Mouse (Mus musculus): Measurements from ENCODE around the gene Slc39a3.
"Not testable (repeated sequence)": the region's sequence is repeated elsewhere in the genome, so short reads cannot be mapped to it uniquely, and the experiment has no call there.

The Slc39a3 gene

GRCm38 (mm10) chr10:81036988-81037580 lies at the start of gene Slc39a3:
TSS of gene Slc39a3 (minus strand) at chr10:81037426.
- peak; percentile 97 for DNase-seq (ENCODE audit: low read depth, low spot score)

DNA sequence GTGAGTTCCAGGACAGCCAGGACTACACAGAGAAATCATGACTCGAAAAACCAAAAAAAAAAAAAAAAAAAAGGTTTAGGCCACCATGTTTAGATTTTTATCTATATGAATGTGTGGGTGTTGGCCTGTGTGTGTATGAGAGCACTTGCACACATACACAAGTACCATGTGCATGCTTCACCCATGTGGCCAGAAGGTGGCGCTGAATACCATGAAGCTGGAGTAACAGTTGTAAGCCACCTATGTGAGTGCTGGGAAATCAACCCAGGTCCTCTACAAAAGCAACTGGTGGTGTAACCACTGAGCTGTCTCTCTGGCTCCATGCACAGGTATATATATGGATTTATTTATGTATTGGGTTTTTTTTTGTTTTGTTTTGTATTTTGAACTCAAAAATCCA lies 49.8 kb upstream of the Slc39a3 start:
- peak; percentile 53 for DNase-seq (ENCODE audit: low read depth, low spot score)

DNA sequence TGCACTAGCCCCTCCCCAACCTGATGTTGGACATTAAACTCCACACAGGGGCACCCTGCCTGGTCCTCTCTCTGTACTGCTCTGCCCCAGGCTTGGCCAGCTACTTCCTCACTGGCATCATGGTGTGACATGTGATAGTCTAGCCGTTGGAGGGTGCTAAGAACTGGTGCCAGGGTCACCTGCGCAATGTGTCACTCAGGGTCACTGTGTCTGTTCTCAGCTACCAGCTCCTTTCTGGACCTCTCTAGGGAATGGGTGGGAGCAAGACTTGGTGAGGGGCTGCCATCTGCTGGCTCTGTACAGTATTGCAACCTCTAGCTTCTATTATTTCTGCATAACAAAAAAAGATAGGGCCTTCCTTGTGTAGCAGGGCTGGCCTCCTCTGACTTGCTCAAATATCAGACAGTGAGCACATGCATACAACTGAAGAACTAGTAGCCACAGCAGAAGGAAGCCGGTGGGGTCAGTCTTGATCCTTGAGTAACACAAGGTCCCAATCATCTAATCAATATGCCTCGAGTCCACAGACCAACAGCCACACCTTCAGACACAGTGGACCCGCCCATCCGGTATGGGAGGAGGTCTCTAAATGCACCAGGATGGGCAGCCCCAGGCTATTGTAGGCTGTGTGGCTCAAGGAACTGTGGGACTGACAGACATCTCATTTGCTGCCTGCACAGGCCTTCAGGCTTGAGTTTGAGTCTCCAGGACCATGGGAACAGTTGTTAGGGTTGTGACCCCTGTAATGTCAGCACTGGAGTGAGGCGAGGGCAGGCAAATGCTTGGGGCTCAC lies 45.1 kb upstream of the Slc39a3 start:
- peak; percentile 71 for DNase-seq (ENCODE audit: low read depth, low spot score)

DNA sequence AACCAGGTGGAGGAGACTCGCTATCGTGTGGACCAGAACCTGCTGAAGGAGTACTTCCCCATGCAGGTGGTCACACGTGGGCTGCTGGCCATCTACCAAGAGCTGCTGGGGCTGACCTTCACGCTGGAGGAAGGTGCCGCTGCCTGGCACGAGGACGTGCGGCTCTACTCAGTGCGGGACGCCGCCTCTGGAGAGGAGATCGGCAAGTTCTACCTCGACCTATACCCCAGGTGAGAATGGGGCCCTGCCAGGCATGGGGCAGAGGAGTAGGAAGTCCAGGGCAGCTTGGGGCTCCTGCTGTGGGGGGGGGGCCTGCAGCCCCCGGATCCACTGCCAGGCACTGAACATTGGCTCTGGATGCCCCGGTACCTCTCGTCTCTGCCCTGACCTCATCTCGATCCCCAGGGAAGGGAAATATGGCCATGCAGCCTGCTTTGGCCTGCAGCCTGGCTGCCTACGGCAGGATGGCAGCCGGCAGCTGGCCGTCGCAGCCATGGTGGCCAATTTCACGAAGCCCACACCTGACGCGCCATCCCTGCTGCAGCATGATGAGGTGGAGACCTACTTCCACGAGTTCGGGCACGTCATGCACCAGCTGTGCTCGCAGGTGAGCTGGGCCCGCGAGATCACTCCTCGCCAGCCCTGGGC lies 42.9 kb upstream of the Slc39a3 start:
- no peak for DNase-seq (ENCODE audit: low read depth, low spot score)

- DNase-seq (ENCODE audit: low read depth, low spot score), result no peak
Observed at GRCm38 (mm10) chr10:81077916-81078315, 40.7 kb upstream of the Slc39a3 start.

- no peak for DNase-seq (ENCODE audit: low read depth, low spot score)
Observed at GRCm38 (mm10) chr10:81076356-81076755, 39.1 kb upstream of the Slc39a3 start.

DNA sequence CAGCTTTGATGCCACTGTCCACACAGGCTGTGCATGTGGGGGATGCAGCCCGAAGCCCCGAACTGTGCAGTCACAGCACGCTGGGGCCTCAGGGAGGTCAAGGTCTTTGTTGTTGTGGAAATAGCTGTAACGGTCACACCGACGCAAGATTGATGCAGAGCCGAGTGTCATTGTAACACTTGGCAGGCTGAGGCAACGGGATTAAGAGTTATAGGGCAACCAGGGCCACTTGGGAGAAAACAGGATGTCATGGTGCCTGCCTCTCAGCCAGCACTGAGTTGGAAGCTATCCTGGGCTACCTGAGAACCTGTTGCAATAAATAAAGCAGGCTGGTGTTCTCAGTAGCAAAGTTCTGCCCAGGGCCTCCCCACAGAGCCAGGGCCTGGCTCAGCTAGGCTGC lies 38.5 kb upstream of the Slc39a3 start:
- no peak for DNase-seq (ENCODE audit: low read depth, low spot score)

DNA sequence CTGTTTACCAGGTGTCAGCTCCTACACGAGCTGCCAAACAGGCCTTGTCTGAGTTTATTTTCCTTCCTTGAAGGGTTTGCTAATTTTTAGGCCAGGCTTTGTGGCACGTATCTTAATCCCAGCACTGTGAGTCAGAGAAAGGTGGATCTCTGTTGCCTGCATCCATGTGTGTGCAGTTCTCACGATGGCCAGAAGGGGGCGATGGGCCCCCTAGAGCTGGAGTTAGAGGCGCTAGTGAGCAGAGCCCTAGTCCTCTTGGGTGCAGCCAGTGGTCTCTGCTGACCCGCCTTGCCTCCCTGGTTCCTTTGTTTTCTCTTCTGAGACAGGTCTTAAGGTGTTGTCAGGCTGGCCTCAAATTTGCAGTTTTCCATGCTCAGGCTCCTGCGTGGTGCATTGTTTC lies 36.2 kb upstream of the Slc39a3 start:
- DNase-seq (ENCODE audit: low read depth, low spot score), result no peak

GRCm38 (mm10) chr10:81072290-81072689 lies 35.1 kb upstream of the Slc39a3 start:
- no peak for DNase-seq (ENCODE audit: low read depth, low spot score)

- DNase-seq (ENCODE audit: low read depth, low spot score), result peak; percentile 99
Observed at GRCm38 (mm10) chr10:81069836-81070235, 32.6 kb upstream of the Slc39a3 start, which contains the start of gene Thop1. TSS of gene Thop1 (plus strand) at chr10:81070035.

- no peak for DNase-seq (ENCODE audit: low read depth, low spot score)
Observed at GRCm38 (mm10) chr10:81068706-81069105, 31.5 kb upstream of the Slc39a3 start.

DNA sequence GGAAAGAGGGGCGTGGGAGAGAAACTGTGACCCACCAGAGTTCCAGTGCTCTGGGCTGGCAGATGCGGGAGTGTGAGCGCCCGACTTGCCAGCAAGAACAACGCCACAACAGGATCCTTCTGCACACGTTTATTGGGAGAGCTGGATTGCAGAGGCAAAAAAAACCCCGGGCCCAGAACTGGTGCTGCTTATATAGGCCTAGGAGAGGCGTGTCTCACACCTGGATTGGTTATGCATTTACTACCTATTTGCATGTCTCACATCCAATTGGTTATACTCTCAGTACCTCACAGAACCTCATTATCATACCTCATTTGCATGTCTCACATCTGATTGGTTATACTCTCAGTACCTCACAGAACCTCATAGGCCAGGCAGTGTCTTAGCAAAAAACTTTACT lies 27.3 kb upstream of the Slc39a3 start:
- not testable (repeated sequence) for DNase-seq (ENCODE audit: low read depth, low spot score)

DNA sequence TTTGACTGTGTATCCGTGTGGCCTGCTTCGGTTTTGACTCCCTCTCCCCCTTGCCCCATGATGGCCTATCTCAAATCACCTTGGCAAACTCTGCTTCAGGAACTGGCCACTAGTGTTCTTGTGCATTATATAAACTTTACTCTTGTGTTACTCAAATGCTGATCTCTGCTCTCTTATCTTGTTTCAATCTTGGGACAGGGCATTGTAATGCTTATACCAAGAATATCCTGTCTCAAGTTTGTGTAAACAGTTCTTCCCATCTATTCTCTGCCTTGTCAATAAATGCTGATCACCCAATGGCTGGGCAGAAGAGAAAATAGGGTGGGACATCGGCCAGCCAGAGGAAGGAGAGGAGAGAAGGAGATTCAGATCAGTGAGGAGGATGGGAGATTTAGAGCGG lies 25.5 kb upstream of the Slc39a3 start:
- DNase-seq (ENCODE audit: low read depth, low spot score), result no peak

GRCm38 (mm10) chr10:81059603-81060543 lies 22.6 kb upstream of the Slc39a3 start, which contains the start of gene Sgta:
TSS of gene Sgta (minus strand) at chr10:81060181.
- peak; percentile 97 for DNase-seq (ENCODE audit: low read depth, low spot score)

DNA sequence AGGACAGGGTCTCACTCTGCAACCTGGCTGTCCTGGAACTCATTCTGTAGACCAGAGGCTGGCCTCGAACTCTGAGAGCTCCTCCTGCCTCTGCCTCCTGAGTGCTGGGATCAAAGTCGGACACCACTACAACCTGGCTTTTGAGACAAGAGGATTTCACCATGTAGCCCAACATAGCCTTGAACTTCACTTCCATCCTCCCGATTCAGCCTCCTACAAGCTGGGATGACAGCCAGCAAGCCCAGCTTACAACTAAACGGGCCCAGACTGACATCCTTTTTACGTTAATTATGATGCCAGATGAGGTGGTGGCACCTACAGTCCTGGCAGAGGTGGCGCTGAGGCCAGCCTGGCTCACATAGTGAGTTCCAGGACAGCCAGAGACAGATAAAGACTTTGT lies 21.7 kb upstream of the Slc39a3 start:
- DNase-seq (ENCODE audit: low read depth, low spot score), result no peak

DNA sequence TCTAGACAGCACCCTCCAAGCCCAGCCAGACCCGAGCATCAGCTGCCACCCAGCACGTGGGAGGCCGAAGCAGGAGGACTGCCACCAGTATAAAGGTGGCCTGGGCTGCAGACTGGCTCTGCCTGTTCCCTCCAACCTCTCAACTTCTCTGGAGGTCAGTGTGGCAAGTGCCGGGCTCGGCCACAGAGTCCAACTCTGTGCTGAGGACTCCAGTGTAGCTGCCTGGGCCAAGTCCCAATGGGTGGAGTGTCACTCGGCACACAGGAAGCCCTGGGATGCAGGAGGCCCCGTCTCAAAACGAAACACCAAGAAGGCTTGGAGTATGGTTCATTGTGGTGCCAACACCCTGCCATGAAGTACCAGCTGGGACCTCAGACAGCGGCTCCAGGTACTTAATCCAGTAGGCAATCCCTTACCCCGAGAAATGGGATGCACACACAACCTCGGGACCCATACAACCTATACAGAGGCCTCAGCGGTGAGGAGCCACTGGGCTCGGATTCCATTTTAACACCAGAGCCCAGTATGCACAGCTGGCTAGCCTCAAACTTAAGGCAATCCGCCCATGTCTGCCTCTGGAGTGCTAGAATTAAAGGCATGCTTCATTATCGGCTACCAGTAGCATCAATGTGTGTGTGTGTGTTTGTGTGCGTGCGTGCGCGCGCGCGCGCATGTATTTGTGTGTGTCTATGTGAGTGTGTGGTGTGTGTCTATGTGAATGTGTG lies 20.3 kb upstream of the Slc39a3 start:
- no peak for DNase-seq (ENCODE audit: low read depth, low spot score)

GRCm38 (mm10) chr10:81055802-81056340 lies 18.6 kb upstream of the Slc39a3 start:
- not testable (repeated sequence) for DNase-seq (ENCODE audit: low read depth, low spot score)

DNA sequence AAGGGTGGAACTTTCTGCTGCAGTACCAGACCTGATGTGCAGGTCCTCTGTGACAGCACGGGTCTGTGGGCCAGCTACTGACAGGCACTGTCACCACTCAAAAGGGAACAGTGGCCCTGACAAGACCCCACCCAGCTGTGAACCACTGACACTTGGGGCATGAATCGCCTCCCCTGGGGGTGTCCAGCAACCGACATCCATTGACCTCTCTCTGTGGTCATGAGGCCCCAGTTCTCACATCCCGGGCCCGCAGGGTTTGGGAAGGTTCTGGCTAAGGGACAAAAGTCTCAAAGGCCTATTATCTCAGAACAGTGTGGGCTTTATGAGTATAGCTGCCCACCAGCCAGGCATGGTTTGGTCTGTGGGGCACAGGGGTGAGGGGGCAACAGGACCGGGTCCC lies 17.9 kb upstream of the Slc39a3 start:
- no peak for DNase-seq (ENCODE audit: low read depth, low spot score)

DNA sequence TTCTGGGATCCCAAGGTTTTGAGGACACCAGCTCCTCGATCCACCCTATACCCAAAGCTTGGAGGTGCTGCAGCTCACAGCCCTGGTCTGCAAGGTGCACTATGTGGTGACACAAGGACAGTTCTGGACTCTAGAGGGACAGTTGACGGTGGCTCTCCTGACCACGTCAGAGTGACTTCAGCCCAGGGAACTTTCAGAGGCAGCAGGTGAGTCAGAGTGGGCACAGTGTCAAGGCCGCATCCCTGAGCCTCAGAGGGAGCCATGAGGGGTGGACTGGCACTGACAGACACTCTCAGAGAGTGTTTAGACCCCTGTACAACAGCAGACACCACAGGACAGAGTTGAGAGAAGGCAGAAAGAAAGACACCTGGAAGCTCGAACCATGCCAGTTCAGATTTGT lies 15.4 kb upstream of the Slc39a3 start:
- no peak for DNase-seq (ENCODE audit: low read depth, low spot score)

- no peak for DNase-seq (ENCODE audit: low read depth, low spot score)
Observed at GRCm38 (mm10) chr10:81051133-81051532, 13.9 kb upstream of the Slc39a3 start.

GRCm38 (mm10) chr10:81050645-81051044 lies 13.4 kb upstream of the Slc39a3 start:
- DNase-seq (ENCODE audit: low read depth, low spot score), result no peak
